In the genomic region with DNA sequence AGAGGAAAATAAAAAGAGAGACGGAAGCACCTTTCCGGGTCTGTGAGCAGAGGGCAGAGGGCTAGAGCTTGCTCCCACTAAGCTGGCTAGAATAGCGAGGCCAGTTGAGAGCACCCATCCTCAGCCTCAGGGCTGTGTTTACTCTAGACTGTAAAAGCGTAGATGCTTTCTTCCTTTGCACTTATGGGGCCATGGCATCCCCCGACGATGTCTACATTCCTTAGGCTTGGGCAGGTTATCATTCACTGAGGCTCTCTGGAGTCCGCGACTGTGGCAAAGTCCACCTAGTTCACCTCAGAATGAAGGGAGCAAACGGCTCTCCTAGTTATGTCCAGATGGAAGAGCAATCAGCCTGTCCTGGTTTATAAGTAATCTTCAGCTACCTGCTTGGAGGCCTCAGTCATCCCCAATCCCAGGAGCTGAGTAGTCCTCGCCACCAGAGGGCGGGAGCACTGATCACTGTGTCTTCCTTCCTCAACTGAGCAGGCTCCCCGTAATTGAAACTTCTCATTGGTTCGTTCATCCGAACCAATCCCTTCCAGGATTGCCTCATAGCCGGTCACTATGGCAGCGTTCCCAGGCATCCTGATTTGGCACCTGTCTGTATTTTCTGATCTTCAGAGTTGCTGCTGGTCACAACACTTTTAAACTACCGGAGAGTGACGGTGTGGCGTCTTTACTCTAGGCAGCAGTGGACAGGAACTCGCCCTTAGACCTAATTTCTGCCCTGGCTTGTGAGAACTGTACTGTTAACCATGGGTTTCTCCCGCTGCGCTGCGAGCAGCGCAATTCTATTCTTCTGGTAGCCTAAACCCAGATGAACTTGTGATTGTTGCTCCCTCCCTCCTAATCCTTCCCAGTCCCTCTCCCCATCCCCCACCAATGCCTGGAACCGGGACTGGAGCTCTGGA, we compare ENCODE assay signal across 8 mouse cellular contexts. TPM values are rescaled to one million over a fixed set of nuclear protein-coding genes. Genes with fewer than 3 reads are reported as not detected.
DNase-seq lines count a peak whose midpoint lies in the region; ATAC-seq and TF ChIP-seq lines count a peak whose summit lies in the region.

No protein-coding gene starts in this region.

- no peaks in the 10 kb centered on the region for H3K36me3 ChIP-seq in hindbrain, embryonic 10.5 days

- 24% methylated on average over 25 of the region's 25 CpGs for WGBS in hindbrain, embryonic 10.5 days
- 26% methylated on average over 25 of the region's 25 CpGs for WGBS in lung, adult 2 months

- peak; percentile 76 for TF ChIP-seq CTCF in lung, adult 2 months (IDR thresholded peaks at IDR 0.05; ENCODE audit: insufficient read depth, low read length)

- peaks cover 26% of the 10 kb centered on the region for H3K4me1 ChIP-seq in hindbrain, embryonic 10.5 days (replicated peaks)
- peaks cover 4% of the 10 kb centered on the region; the same call in 1 of the 2 replicates for H3K4me1 ChIP-seq in lung, adult 2 months (ENCODE audit: control insufficient read depth, insufficient read depth, low read length)

- H3K27ac ChIP-seq in hindbrain, embryonic 10.5 days = peak overlapping the region; percentile 87

- peak; percentile 52 for DNase-seq in MN1 (ENCODE audit: low spot score)
- DNase-seq in cerebellum, postnatal 14 days = peak; percentile 82 to 87
- peak; percentile 56 to 65 for DNase-seq in frontal cortex, postnatal 10 days (ENCODE audit: low spot score in 2 of 2)
- peak; percentile 83 for DNase-seq in hindbrain, embryonic 10.5 days (ENCODE audit: low spot score)
- peak; percentile 74 to 80 for DNase-seq in layer of hippocampus, adult 8-10 months (ENCODE audit: low spot score in 2 of 2)
- DNase-seq in lung, adult 2 months = peak; percentile 69
- peak; percentile 53 for DNase-seq in testis, postnatal 14 days (ENCODE audit: low spot score)

- H3K4me3 ChIP-seq in hindbrain, embryonic 10.5 days = peak overlapping the region; percentile 58
- peak overlapping the region; percentile 47 for H3K4me3 ChIP-seq in lung, adult 2 months (replicated peaks; ENCODE audit: extremely low read depth, low read depth, low read length)

- 0 out of 2 replicates have a peak, but pooled peaks have one; percentile 2 for TF ChIP-seq POLR2A in lung, adult 2 months (IDR thresholded peaks at IDR 0.05; ENCODE audit: borderline replicate concordance, extremely low read depth, low read depth, low read length)

- H3K27me3 ChIP-seq in hindbrain, embryonic 10.5 days (ENCODE audit: insufficient read depth, poor library complexity, severe bottlenecking) = no peaks in the 10 kb centered on the region

- ATAC-seq in neutrophil, adult 5-6 weeks (ENCODE audit: extremely low read depth, insufficient number of reproducible peaks, low FRiP score, poor library complexity, severe bottlenecking) = peak; percentile 67; the same call in 1 of the 2 replicates

- H3K9me3 ChIP-seq in hindbrain, embryonic 10.5 days = no peaks in the 10 kb centered on the region

RNA-seq across cellular contexts. Expression of a gene that starts 23.2 kb away (rescaled TPM):
- polyA plus RNA-seq in hindbrain, embryonic 10.5 days (2016; fragmentation: Nextera tagmentation; extraction: Ambion mirVana) = 0.66 and 0.84 TPM in 2 replicates
- 100 to 1,000 TPM in 2 of 4 experiments, 10 to 100 TPM in 2; 73.4 to 112 (median 96.0) TPM for total RNA-seq in layer of hippocampus, adult 8-10 months (2022)
- 28.6 and 45.4 TPM in 2 replicates for polyA plus RNA-seq in lung, adult 2 months (2012; rRNA removed)
- total RNA-seq in neutrophil, adult 5-6 weeks (2017) = not detected in 2 replicates

RNA-seq across cellular contexts. Expression of a gene that starts 55.4 kb away (rescaled TPM):
- polyA plus RNA-seq in hindbrain, embryonic 10.5 days (2016; fragmentation: Nextera tagmentation; extraction: Ambion mirVana) = not detected in 2 replicates
- not detected for total RNA-seq in layer of hippocampus, adult 8-10 months (2022)
- polyA plus RNA-seq in lung, adult 2 months (2012; rRNA removed) = not detected in 2 replicates
- total RNA-seq in neutrophil, adult 5-6 weeks (2017) = not detected in 2 replicates

Comparison
In these comparisons a context has a peak if more than half of its experiments do, and no peak if none do; other contexts are left out.
1. Peak in every context shown above with its lines: DNase-seq, ATAC-seq, H3K4me3 ChIP-seq and H3K27ac ChIP-seq.
2. RNA of a gene that starts 23.2 kb away (total RNA-seq): 73.4 to 112 TPM in layer of hippocampus, adult 8-10 months; not detected in neutrophil, adult 5-6 weeks; every median in the first group is over 10 times any median in the second.